Mouse (Mus musculus) gastrocnemius, adult 18-20 months (tissue): ENCODE results near the gene Mzf1. TPM values are rescaled to one million over a fixed set of nuclear protein-coding genes. Genes with fewer than 3 reads are reported as not detected.
"Not testable (repeated sequence)": the region's sequence is repeated elsewhere in the genome, so short reads cannot be mapped to it uniquely, and the experiment has no call there.

Experiments used
- DNase-seq: peaks from one replicate; pipeline ENCODE4 v3.0.0; 2021; ENCODE audit warnings: low spot score
- long read RNA-seq, 2 experiments: library from polyadenylated mRNA; stranded (forward); transcript quantifications; one replicate each; pipeline ENCODE4 v2.0.0; 2021
- total RNA-seq, 2 experiments: library from RNA; stranded (reverse); gene quantifications; 2 replicates each; pipeline ENCODE4 v1.2.3; 2021

The Mzf1 gene
- under 1 TPM; 0.62 to 0.71 TPM for total RNA-seq
- long read RNA-seq, experiment 1: 0 reads
- long read RNA-seq, experiment 2, partial matches to known transcripts: 3 of 3 reads
- long read RNA-seq, experiment 2, other reads (novel, unspliced or antisense): 0 of 3 reads

DNA sequence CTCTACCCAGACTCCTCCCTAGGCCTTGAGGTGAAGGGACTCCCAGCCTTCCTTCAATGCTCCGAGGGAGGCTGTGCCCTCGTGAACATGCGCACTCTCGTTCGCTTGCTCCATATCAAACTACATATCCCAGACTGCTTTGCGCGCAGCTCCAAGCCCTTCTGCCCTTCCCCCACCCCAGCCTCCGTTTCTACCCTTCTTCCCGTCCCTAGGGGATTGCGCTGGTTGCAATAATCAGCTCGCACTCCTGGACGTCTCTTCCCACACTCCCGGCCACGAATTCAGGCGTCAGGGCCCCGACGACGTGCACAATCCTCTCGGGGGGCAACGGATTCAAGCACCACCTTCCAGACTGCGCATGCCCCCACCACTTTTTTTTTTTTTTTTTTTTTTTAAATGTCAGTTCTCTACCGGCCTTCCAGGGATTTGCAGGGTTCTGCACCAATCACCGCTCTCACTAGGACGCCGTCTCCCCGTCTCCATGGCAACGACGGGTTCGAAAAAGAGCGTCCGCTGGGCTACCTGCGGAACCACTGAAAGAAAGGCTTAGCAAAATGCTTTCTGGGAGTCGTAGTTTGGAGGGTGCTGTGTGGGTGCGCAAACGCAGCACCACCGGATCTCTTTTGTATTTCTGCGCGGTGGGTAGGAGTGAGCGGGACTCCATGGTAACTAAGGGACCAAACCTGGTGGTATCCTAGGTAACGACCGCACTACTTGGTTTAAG lies at the start of gene Mzf1:
Gene Mzf1 (minus strand): TSS at position 478 of the 724 bp plus-strand sequence.
- peak; percentile 94 for DNase-seq

DNA sequence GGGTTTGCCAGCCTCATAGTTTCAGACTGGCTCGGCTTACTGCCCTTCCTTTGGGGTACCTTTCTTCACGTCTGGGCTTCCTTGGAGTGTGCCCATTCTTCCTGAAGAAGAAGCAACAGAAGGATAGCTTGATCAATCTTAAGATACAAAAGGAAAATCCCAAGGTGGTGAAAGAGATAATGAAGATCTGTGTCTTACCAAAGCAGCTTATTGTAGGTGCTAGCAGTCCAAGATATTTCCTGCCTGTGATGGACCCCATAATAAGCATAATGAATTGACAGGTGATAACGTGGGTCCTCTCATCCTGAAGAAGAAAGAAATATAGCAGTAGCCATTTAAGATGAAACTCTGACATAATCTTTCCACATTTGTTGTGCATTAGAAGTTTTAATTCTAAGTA lies 40.5 kb upstream of the Mzf1 start, which contains the start of gene Vmn1r85:
Gene Vmn1r85 (minus strand): TSS at position 101 of the 400 bp plus-strand sequence.
- DNase-seq: no peak

DNA sequence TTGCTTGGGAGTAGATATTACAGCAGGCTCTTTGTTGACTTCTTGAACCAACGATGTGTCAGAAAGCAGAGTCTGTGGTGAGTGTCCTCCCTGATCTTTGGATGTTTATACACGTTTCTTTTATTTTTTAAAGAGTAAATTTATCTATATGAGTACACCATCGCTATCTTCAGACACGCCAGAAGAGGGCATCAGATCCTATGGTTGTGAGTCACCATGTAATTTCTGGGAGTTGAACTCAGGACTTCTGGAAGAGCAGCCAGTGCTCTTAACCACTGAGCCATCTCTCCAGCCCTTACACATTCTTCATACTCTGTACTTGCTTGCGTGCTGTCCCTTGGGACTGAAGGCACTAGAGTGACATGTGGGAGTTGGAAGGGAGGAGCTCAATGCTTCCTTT lies 17.7 kb upstream of the Mzf1 start:
- DNase-seq: no peak

DNA sequence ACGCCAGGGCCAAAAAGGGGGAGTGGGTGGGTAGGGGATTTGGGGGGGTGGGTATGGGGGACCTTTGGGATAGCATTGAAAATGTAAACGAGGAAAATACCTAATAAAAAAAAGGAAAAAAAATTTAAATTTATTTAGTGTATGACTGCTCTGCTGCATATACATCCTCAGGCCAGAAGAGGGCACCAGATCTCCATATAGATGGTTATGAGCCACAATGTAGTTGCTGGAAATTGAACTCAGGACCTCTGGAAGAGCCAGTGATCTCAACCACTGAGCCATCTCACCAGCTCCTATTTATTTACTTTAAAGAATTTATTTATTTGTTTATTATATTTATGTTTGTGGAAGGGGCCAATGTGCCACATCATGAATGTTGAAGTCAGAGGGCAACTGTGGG lies 8.8 kb upstream of the Mzf1 start:
- not testable (repeated sequence) for DNase-seq

DNA sequence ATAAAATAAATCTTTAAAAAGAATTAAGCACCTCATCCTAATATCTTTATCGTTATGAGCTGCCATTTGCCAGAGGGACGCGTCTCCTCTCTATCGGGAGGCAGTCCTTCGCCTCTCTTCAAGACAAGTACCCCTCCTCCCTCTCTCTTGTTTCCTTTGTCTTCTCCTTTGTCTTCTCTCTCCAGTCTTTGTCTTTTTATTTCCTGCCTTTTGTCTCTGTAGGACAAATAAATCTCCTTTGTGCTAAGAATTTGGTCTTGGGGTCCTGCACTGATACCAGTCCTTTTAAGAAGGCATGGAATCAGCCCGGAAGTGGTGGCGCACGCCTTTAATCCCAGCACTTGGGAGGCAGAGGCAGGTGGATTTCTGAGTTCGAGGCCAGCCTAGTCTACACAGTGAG lies 5.0 kb upstream of the Mzf1 start:
- no peak for DNase-seq

DNA sequence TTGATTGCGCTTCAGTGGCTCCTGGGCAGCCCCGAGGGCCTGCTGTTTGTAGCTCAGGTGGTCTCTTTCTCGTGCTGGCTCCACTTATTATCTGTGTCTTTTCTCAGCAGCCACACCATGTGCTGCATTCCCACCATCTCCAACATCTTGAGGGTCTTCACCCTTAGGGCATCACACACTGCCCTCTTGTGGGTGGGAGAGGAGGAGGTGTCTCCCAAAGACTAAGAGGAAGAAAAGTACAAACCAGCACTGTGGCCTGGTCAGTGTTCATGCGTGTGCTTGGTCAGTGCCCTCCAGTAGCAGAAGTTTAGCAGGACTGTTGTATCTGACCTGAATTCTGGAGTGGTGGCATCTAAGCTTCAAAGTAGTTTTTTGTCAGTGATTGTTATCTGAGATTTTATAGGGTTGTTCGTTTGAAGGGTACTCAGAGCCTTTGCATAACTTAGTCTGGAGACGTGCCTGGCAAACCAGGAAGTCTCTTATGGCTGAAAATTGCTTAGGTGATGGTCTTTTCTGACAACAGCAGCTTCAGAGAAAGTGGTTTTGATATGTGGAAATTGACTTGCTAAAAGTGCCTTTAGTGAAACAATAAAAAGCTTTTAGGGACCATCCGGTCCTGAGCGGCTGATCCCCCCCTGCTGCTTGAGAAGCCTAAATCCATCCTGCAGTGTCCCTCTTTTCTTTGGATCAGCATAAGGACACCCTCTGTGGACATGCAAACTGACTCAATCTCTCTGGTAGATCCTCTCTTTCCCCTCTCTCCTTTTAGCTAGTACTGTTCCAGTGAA lies 2.5 kb upstream of the Mzf1 start:
- no peak for DNase-seq

DNA sequence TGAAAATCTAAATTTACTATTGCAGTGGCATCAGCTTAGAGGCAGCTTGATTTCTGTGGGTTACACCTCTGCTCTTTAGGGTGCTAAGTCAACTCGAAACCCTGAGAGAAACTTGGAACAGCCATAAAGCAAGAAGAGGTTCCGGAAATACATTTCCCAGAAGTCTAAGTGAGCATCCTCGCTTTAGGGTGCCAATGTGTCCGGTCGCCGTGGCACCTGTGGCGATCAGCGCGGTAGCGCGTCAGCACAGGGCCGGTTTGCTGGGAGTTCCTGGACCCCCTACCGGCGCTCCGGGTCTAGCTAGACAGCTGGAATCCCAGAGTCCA lies 640 bp downstream of the Mzf1 start:
- no peak for DNase-seq

DNA sequence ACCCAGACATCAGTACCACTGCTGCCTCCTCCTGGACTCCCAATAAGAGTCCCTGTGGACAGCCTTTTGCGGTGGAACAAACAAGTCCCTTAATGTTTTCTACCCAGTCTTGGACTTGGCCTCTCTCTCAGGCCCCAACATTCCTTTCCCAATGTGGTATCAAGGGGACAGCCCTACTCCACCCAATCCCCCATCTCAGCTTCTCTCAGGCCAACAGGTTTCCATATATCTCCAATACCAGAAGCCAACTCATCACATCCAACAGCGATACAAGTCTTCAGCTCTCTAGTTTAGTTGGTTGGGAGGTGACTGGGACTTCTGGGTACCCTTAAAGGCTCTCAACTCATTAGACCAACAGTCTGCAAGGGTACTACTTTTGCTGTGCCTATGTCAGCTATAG lies 1.1 kb downstream of the Mzf1 start:
- DNase-seq: no peak

DNA sequence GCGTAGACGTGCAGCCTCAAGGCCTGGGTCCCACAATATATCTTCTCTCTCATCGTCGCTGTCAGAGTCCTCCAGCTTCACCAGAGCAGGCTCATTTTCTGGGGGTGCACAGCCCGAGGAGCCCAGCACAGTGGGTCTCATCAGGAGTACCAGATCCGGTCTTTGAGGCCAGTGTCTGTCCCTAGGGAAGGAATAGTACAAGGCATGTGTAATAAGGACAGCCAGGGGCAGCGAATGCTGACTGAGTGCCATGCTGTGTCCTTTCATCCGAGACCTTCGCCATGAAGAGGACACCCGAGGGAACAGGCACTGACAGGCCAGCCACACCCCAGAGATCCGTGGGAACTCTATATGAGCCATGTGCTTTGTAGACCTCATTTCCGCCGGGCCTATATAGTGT lies 1.6 kb downstream of the Mzf1 start:
- DNase-seq: no peak

DNA sequence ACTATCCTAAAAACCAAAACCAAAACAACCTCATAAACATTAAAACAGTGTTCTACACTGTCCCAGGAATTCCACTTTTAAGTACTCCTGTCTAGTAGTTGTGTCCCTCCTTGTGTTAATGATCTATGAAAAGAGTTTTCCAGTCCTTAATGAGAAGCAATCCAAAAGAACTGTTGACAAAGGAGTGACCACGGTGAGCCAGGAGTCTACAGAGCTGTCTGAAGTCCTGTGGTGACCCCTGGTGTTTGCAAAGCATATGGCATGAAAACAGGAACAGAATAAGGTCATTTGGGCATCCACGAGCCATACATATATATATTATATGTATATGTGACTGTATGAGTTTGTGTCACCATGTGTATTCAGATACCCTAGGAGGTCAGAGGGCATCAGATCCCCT lies 8.5 kb downstream of the Mzf1 start:
- peak; percentile 53 for DNase-seq

DNA sequence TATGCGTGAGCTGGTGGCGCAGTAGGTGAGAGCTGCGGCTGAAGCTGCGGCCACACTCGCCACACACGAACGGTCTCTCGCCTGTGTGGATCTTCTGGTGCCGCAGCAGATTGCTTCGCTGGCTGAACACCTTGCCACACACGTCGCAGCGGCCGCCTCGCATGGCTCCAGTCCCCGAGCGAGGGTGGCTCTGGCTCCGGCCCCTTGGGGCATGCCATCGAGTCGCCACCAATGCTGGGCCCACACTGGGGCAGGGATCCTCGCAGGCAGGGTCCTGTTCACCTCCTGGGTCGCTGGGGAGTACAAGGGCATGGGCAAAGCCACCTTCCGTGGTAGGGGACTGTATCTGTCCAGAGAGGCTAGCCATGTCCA lies 10.3 kb downstream of the Mzf1 start:
- DNase-seq: no peak

DNA sequence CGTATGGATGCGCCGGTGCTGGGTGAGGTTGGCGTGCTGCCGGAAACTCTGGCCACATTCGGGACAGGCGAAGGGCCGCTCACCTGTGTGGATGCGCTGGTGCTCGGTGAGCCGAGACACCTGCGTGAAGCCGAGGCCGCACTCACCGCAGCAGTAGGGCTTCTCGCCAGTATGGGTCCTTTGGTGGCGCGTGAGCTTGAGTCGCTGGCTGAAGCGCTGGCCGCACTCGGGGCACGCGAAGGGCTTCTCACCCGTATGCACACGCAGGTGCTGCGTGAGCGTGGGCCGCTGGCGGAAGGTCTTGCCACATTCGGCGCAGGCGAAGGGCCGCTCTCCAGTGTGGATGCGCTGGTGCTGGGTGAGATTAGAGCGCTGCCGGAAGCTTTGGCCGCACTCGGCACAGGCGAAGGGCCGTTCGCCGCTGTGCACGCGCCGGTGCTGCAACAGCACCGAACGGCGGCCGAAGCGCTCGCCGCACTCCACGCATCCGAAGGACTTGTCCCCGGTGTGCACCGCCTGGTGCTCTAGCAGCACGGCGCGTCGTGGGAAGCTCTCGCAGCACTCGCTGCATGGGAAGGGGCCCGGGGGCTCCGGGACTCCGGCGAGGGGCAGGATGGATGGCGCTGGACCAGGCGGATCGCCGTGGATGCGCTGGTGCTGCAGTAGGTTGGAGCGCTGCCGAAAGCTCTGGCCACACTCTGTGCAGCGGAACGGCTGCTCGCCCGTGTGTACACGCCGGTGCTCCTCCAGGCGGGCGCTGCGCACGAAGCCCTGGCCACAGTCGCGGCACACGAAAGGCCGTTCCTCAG lies 10.9 kb downstream of the Mzf1 start:
- DNase-seq: no peak

DNA sequence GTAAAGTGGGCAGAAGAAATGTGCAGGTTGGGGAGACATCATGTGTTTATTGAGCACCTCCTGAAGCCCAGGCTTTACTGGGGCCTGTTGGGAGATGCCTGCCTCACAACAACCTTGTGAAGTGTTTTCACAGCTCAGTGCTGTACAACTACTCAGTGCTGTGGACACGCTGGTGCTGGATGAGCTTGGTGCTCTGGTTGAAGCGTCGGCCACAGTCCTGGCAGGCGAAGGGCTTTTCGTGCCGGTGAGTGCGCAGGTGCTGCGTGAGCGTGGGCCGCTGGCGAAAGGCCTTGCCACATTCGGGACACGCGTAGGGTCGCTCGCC lies 11.5 kb downstream of the Mzf1 start:
- DNase-seq: no peak

DNA sequence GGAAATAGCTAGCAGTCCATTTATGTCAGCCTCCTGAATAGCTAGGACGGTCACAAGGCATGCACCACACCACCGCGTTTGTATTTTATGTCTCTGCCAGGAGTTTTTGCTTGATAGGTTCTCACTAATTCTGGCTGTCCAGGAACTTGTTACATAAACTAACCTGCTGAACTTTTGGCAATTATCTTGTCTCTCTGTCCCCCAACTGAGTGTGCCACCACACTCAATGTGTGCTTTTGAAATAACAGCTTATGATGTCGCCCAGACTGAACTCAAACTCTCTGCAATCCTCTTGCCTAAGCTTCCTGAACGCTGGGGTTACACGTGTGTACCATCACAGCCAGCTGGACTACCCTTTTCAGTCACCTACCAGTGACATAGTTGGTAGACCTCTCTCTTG lies 12.1 kb downstream of the Mzf1 start:
- DNase-seq: no peak

DNA sequence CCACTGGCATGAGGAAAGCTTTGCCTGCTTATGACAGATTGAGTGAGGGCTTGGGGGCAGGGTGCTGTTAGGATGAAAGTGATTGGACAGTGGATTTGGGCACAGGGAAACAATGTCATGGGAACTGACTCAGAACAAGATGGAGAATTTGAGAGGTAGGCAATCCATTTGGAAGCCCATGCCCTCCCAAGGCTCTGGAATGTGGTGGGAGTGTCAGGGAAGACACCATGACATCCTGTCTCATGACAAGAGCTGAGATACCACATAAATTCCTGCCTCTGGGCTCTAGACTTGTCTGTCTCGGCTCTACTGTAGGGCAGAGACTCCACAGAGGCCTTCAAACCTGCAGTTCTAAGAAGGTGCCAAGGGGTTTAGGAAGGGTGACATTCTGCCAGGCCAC lies 13.3 kb downstream of the Mzf1 start:
- DNase-seq: no peak

DNA sequence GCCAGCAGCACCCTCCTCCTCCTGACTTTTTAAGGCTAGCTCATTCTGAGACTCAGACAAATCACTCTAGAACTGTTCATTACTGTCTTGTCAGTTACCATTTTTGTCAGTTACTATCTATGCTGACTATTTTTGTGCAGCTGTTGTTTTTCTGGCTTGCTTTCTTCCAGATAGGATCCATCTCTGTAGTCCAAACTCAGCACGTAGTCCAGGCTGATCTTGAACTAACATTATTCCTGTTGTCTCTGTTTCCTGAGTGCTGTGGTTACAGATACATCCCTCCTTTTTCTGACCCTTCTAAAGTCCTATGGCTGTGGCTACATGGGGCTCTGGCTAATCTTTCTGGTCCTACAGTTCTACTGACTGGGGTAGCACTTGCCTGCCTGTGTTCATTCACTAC lies 15.4 kb downstream of the Mzf1 start:
- no peak for DNase-seq

DNA sequence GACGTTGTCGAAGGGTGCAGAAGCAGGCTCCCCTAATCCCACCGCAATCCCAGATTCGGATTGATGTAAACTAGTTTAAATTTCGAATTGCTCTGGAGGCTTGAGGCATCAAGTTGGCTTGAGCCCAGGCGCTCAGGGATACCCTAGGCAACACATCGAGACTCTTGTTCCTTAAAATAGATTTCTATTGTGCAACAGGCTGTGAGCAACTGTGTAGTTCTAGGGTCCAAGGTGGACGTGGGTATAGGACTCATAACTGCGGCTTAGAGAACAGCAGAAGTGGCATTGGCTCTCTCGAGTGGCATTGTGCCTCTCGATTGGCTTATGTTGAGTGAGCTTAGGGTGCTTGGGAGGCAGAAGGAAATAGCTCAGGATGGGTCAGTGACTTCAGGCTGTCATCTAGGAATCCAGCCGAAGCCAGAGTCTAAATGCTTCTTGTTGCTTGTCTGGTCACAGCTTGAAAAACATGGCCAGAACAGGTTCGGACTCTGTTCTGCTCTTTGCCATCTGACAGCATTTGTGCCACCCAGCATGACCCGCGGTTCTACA lies 15.9 kb downstream of the Mzf1 start:
- no peak for DNase-seq

DNA sequence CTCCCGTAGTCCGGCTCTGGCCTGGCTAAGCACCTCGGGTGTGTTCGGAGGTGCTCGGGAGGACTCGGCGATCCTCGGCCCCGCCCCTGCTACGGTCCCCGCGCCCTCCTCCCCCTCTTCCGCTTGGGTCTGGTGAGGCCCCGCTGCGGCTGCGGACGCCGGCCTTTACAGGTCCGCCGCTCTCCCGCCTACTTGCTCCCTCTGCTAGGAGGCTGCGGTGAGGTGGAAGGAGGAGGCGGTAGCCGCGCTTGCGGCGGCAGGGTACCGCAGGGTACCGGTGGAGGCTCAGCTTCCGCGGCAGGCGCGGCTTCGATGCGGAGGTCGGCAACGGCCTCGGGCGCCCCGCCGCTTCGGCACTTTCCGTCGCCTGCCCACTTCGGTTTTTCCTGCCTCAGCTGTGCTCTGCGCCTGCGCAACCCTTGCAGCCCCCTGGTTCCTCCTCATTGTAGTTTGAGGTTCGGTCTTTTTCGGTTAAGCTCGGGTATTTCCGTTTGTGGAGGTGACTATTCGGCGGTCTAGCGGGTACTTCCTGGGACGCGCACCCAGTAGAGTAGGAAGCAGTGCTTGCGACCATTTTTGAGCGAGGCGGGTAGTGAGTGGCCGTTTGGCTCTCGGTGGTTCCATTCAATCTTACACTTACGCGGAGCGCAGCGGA lies 16.5 kb downstream of the Mzf1 start, which contains the start of gene Ube2m:
Gene Ube2m (minus strand): TSS at position 375 of the 655 bp plus-strand sequence.
- peak; percentile 98 for DNase-seq

DNA sequence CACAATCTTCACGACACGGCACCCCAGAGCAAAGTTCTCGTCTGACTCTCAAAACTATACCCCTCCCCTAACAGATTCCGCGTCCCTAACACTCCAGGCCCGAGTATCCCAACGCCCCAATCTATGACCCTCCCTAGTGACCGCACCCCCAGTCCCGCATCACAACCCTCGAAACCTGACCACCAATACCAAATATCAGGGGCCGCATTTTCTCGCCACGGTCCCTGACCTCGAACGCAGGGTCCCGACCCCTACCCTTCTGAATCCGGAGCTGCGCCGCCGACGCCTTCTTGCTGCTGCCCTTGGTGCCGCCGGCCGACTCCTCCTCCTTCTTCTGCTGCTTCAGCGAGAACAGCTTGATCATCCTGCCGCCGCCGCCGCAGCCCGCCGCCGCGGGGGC lies 17.2 kb downstream of the Mzf1 start:
- DNase-seq: no peak

DNA sequence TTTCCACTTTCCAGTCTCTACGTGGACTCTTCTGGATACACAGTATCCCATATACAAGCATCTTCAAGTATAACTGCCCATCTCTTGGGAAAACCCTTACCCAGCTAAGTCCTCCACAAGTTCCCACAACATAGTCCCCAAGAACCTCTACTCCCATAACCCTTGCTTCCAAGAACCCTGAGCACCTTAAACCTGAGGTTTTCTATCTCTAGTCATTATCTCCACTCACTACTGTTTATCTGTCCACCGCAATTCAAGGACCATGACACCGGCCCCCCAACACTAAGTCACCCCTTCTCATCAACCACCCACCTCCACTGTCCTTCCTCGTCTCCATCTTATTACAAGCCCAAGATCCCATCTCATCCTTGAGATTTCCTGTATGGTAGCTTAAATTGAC lies 17.8 kb downstream of the Mzf1 start:
- DNase-seq: no peak

DNA sequence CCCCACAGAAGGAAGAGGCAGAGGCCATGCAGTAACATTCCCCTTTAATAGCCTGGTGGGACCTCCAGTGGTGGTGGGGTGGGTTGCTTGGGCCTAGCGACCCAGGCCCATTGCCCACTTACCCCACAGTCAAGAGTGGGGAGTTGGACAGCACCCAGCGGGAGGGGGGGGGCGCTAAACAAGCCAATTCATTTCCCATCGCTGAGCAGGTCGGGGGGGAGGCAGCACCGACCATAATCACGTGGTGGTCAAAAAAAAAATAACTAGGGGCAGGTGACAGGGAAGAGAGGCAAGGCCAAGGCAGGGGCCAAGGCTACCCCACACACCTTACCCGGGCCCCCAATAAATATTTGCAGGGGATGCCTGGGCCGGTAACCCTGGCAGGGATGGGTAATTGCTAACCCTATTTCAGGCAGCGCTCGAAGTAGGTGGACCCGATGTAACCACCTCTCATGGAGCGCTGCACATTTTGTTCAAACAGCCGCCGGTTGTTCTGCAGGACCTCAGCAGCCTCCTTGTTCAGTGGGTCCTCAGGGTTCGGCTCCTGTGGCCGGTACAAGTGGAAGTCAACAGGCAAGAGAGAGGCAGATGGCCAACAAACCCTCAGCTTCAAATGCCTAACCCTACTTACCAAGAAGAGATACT lies 19.2 kb downstream of the Mzf1 start:
- DNase-seq: no peak
